Mouse (Mus musculus) ES-Bruce4 (cell line): ENCODE results near the gene Gm42715. TPM values are rescaled to one million over a fixed set of nuclear protein-coding genes. Genes with fewer than 3 reads are reported as not detected.
A peak's percentile ranks its signal among the peaks of the same experiment; 100 is the strongest.

Experiments
- H3K27ac ChIP-seq: 2 replicates; pipeline ENCODE4 v1.5.1; 2012; ENCODE audit warnings: low read length, inconsistent platforms; ENCODE audit not compliant: insufficient read depth
- H3K27me3 ChIP-seq: 2 replicates; pipeline ENCODE4 v1.6.1; 2012; ENCODE audit warnings: mild to moderate bottlenecking, low read length, inconsistent platforms; ENCODE audit not compliant: control insufficient read depth, poor library complexity, insufficient read depth, severe bottlenecking
- H3K36me3 ChIP-seq: 2 replicates; pipeline ENCODE4 v1.6.1; 2012; ENCODE audit warnings: inconsistent platforms, mild to moderate bottlenecking, low read length, moderate library complexity; ENCODE audit not compliant: control insufficient read depth, poor library complexity, insufficient read depth, severe bottlenecking
- H3K4me1 ChIP-seq: one replicate; pipeline ENCODE4 v1.8.1; 2011; ENCODE audit warnings: low read length; ENCODE audit not compliant: control insufficient read depth, insufficient read depth
- H3K4me3 ChIP-seq: 2 replicates; pipeline ENCODE4 v1.5.1; 2011; ENCODE audit warnings: low read depth, mild to moderate bottlenecking, low read length
- H3K9ac ChIP-seq: 2 replicates; pipeline ENCODE4 v1.6.1; 2012; ENCODE audit warnings: low read depth, mild to moderate bottlenecking, inconsistent platforms; ENCODE audit not compliant: poor library complexity, severe bottlenecking
- H3K9me3 ChIP-seq: replicated peaks from 2 replicates; pipeline ENCODE4 v1.6.1; 2012; ENCODE audit warnings: mild to moderate bottlenecking, low read length, inconsistent platforms; ENCODE audit not compliant: control insufficient read depth, poor library complexity, insufficient read depth, severe bottlenecking
- CTCF ChIP-seq: IDR thresholded peaks from one replicate; pipeline ENCODE4 v1.8.1; 2011; ENCODE audit warnings: low read depth, low read length
- EP300 ChIP-seq: IDR thresholded peaks from 2 replicates; pipeline ENCODE4 v1.6.1; 2011; ENCODE audit warnings: low read depth, low read length; ENCODE audit not compliant: insufficient read depth
- POLR2A ChIP-seq: IDR thresholded peaks from one replicate; pipeline ENCODE4 v1.8.1; 2011; ENCODE audit warnings: low read length; ENCODE audit not compliant: insufficient read depth
- polyA plus RNA-seq: library from polyadenylated mRNA; stranded (reverse); fragments of >200 nt; gene quantifications from 2 replicates; pipeline ENCODE4 v1.2.4, GENCODE M21; 2011; ENCODE audit warnings: low read depth; ENCODE audit not compliant: missing spikeins, insufficient read depth, insufficient read length

The Gm42715 gene
- polyA plus RNA-seq = 13.0 and 13.6 TPM in 2 replicates

- TF ChIP-seq POLR2A = no peak
- TF ChIP-seq EP300 = no peak
- no peak for TF ChIP-seq CTCF
- Histone ChIP-seq H3K9me3 (no peaks in the 10 kb centered on the region), H3K27me3 (no peaks in the 10 kb centered on the region), H3K4me1 (no peaks in the 10 kb centered on the region), H3K36me3 (peaks cover 67% of the 10 kb centered on the region), H3K27ac (no peak within 1 kb of the TSS), H3K9ac (no peak within 1 kb of the TSS), H3K4me3 (no peak within 1 kb of the TSS)
These were observed at the start of gene Gm42715 for GRCm38 (mm10) chr7:127519284-127519683. Gm42715 (plus strand) TSS chr7:127519584.

DNA sequence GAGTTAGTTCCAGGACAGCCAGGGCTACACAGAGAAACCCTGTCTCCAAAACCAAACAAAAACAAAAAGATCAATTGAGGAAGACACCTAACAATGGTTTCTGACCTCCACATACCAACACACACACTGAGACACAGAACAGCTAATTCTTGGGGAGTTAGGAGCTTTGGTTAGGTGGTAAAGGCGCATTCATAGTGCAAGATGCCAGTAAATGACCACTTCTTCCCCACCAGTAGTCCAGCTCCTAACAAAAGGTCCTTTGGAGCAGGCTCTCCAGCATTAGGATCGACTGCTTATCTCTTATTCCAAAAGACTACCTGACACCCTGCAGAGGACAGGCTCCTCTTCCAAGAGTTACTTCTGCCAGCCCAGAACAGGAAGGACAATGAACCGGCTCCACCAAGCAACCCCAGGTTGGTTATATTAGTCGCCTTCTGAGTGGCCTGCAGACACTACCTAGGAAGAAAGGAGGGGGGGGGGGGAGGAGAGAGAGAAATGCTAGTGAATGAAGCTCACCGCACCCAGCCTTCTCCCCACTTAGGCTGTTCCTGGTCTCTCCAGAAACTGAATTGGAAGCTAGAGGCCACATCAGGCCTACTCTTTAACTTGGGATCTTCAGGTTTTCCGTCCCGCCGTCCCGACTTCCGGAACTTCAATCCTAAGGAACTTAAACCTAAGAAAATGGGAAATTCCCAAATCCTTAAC, 49.2 kb upstream of the Gm42715 start:
- Histone ChIP-seq H3K4me1 (peaks cover 2% of the 10 kb centered on the region), H3K9ac (peak overlapping the region; percentile 94), H3K27me3 (no peaks in the 10 kb centered on the region), H3K36me3 (peaks cover 11% of the 10 kb centered on the region), H3K9me3 (peaks cover 27% of the 10 kb centered on the region), H3K27ac (peak overlapping the region; percentile 95), H3K4me3 (peak overlapping the region; percentile 88)
- TF ChIP-seq POLR2A (no peak), CTCF (no peak), EP300 (no peak)

DNA sequence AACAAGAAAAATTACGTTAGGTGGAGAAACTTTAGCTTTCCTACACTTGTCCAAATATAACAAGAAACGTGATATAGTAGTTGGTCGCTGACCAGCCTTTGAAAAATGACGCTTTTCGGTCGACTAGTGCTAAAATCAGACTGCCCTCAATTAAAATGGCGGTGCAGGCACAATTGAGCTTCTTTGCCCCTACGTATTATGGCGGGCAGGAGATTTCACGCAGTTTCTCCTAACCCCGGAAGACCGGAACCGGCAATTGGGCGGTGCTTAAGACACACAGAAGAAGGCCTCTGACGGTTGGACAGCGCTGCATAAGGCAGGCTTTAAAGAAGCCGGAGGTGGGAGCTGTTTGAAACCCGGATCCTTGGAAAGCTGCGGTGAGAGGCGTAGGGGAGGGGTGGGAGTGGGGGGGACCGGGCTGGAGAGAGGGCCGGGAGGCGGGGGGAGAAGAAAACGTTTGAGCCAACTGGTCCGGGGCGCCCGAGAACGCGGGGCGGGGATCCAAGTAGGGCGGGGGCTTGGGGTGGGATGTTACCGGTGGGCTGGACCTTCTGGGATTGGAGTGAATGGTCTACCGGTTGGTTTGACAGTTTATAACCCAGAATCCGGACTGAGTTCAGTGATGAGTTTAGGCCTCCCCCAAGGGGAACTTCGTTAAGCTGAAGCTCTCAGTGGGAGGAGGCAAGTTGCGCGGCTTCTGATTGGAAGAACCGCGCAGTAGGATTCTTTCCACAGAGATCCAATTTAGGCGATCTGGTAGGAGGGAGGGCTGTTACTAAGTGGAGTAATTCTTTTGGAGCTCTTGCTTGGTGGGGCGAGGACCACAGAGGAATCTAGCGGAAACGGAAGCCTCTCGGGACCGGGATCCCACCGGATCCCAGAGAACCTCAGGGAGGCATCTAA, 48.4 kb upstream of the Gm42715 start:
- Histone ChIP-seq H3K27me3 (no peaks in the 10 kb centered on the region), H3K9ac (peak overlapping the region; percentile 94), H3K4me1 (no peaks in the 10 kb centered on the region), H3K27ac (peak overlapping the region; percentile 95), H3K36me3 (peaks cover 18% of the 10 kb centered on the region), H3K4me3 (peak overlapping the region; percentile 78), H3K9me3 (peaks cover 27% of the 10 kb centered on the region)
- TF ChIP-seq CTCF (no peak), POLR2A (no peak), EP300 (no peak)

DNA sequence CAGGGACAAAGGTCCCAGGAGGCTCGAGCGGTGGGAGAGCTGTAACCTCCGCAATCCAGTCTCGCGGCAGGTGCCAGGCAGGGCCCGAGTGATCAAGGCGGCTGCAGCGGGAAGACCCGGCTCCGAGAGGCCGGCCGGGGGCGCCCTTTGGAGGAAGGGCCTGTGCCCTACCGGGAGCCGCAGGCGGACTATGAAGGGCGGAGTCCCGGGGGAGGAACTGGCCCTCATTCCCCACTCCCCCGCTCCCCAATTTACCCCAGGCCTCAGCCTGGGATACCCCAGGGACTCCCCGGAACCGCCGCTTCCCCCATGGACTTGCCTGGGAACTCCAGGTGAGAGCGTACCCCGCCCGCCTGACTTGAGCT, 47.8 kb upstream of the Gm42715 start:
- H3K4me1 ChIP-seq = no peaks in the 10 kb centered on the region
- peak overlapping the region; percentile 94 for H3K9ac ChIP-seq
- H3K36me3 ChIP-seq = peaks cover 21% of the 10 kb centered on the region
- H3K27me3 ChIP-seq = no peaks in the 10 kb centered on the region
- H3K9me3 ChIP-seq = peaks cover 27% of the 10 kb centered on the region
- H3K27ac ChIP-seq = peak overlapping the region; percentile 92
- peak overlapping the region; percentile 78 for H3K4me3 ChIP-seq
- TF ChIP-seq EP300 = no peak
- peak; percentile 0 for TF ChIP-seq CTCF
- no peak for TF ChIP-seq POLR2A

GRCm38 (mm10) chr7:127472060-127472459, 47.3 kb upstream of the Gm42715 start:
- no peaks in the 10 kb centered on the region for H3K4me1 ChIP-seq
- peak overlapping the region; percentile 92 for H3K27ac ChIP-seq
- TF ChIP-seq EP300 = no peak
- TF ChIP-seq POLR2A = no peak
- no peak for TF ChIP-seq CTCF
- H3K36me3 ChIP-seq = peaks cover 21% of the 10 kb centered on the region
- peak overlapping the region; percentile 94 for H3K9ac ChIP-seq
- no peaks in the 10 kb centered on the region for H3K27me3 ChIP-seq
- H3K9me3 ChIP-seq = peaks cover 26% of the 10 kb centered on the region
- H3K4me3 ChIP-seq = peak overlapping the region; percentile 78

- Histone ChIP-seq H3K9ac (no peak overlapping the region), H3K36me3 (peaks cover 21% of the 10 kb centered on the region), H3K9me3 (peaks cover 10% of the 10 kb centered on the region), H3K4me3 (no peak overlapping the region), H3K4me1 (no peaks in the 10 kb centered on the region), H3K27ac (no peak overlapping the region), H3K27me3 (no peaks in the 10 kb centered on the region)
- TF ChIP-seq CTCF = peak; percentile 48
- TF ChIP-seq POLR2A = no peak
- TF ChIP-seq EP300 = no peak
These were observed 45.7 kb upstream of the Gm42715 start for GRCm38 (mm10) chr7:127473705-127474104.
